Mouse (Mus musculus) thymus, adult 2 months (tissue): Measurements from ENCODE around the gene Chst15.

Experiments used
- CTCF ChIP-seq: fragments of 200-500 bp; IDR thresholded peaks from 2 replicates; pipeline ENCODE4 v1.5.1; 2012; ENCODE audit warnings: mild to moderate bottlenecking, control low read depth, low read length, moderate library complexity, borderline replicate concordance; ENCODE audit not compliant: control insufficient read depth, poor library complexity, insufficient read depth; ENCODE audit errors: extremely low read depth
- POLR2A ChIP-seq: fragments of 200-500 bp; IDR thresholded peaks from 2 replicates; pipeline ENCODE4 v1.6.1; 2012; ENCODE audit warnings: mild to moderate bottlenecking, low read length, control low read depth, moderate library complexity; ENCODE audit not compliant: control insufficient read depth, poor library complexity, insufficient read depth; ENCODE audit errors: extremely low read depth

GRCm38 (mm10) chr7:132238921-132239320 is 78.1 kb downstream of the Chst15 start:
- TF ChIP-seq CTCF: no peak
- no peak for TF ChIP-seq POLR2A
